Mouse (Mus musculus) myocyte (in vitro differentiated cells): ENCODE results near the gene Gm36079. TPM values are rescaled to one million over a fixed set of nuclear protein-coding genes. Genes with fewer than 3 reads are reported as not detected.
"Not testable (repeated sequence)": the region's sequence is repeated elsewhere in the genome, so short reads cannot be mapped to it uniquely, and the experiment has no call there.

Source experiments
- H3K27me3 ChIP-seq: one replicate; pipeline ENCODE4 v1.6.1; 2011; ENCODE audit not compliant: control insufficient read depth, insufficient read depth, insufficient read length
- H3K36me3 ChIP-seq: one replicate; pipeline ENCODE4 v1.6.1; 2011; ENCODE audit not compliant: control insufficient read depth, insufficient read depth
- H3K4me2 ChIP-seq: one replicate; pipeline ENCODE4 v1.6.1; 2011; ENCODE audit warnings: low read depth, control low read depth
- H3K4me3 ChIP-seq: one replicate; pipeline ENCODE4 v1.5.1; 2011; ENCODE audit warnings: mild to moderate bottlenecking, control low read depth, moderate library complexity
- H3K79me2 ChIP-seq: one replicate; pipeline ENCODE4 v1.6.1; 2011; ENCODE audit not compliant: control insufficient read depth, insufficient read depth
- H3ac ChIP-seq: one replicate; pipeline ENCODE4 v1.6.1; 2011; ENCODE audit not compliant: control insufficient read depth, insufficient read length
- polyA plus RNA-seq: library from polyadenylated mRNA; unstranded; fragments of >200 nt; fragmentation: generic; extraction: Trizol; gene quantifications from one replicate; pipeline ENCODE4 v1.2.1, GENCODE M21; 2012; ENCODE audit warnings: missing spikeins

The Gm36079 gene
- polyA plus RNA-seq, 1 experiment = not detected

DNA sequence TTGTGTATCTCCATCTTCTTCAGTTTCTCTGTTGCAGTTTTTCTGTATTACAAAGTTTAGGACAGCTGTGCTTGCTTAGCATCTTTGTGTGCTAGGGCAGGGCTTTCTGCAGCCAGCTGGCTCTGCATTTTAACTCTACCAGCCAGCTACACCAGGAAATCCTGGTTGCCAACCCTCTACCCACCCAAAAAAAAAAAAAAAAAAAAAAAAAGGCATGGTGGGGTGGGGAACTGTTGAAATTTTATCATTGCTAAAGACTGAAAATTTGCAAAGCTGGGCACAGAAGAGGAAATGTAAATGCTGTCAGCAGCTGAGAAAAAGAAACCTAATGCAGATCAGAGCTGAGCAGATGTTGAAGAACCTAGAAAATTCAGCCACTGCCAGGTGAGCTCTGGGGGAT lies 16.7 kb downstream of the Gm36079 start:
- not testable (repeated sequence) for H3K4me2 ChIP-seq, H3K36me3 ChIP-seq, H3K79me2 ChIP-seq, H3K4me3 ChIP-seq, H3K27me3 ChIP-seq, H3ac ChIP-seq

DNA sequence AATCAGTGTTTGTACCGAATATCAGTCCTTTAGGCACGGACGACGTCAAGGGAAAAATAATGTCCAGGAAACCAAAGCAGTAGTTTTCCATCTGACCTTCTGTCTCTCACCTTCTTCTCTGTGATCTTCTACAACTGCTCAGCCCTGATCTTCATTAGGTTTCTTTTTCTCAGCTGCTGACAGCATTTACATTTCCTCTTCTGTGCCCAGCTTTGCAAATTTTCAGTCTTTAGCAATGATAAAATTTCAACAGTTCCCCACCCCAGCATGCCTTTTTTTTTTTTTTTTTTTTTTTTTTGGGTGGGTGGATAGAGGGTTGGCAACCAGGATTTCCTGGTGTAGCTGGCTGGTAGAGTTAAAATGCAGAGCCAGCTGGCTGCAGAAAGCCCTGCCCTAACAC lies 27.6 kb downstream of the Gm36079 start:
- not testable (repeated sequence) for H3K36me3 ChIP-seq, H3ac ChIP-seq, H3K27me3 ChIP-seq, H3K79me2 ChIP-seq, H3K4me2 ChIP-seq, H3K4me3 ChIP-seq

DNA sequence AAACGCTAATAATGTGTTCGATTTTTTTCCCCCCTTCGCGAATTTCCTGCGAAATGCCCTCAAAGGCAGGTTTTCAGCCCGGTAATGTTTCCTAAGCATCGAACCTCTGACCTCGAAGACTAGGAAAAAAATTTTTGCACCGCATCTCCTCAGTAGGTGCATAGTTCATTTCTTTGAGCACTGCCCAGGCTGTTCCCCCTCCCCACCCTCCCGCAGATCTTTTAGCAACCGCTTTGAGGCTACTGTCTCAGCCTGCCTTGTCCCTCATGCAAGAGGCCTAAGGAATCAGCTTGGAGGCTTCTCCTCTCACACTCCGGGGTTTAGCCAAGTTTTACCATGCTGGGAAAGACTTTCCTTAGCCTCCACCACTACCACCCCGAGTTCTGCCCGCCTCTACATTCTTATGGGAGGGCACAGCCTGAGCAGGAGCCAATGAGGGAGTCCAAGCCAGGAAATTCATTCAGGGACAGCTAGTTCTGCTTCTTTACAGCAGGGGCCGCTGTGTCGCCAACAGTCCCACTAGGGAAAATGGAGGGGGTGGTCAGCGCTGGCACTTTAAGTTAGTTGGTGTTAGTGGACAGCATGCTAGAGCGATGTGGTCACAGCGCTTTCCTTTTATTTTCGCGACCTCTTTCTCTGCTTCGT lies 28.2 kb downstream of the Gm36079 start:
- not testable (repeated sequence) for H3K4me2 ChIP-seq, H3K4me3 ChIP-seq, H3ac ChIP-seq, H3K36me3 ChIP-seq, H3K79me2 ChIP-seq, H3K27me3 ChIP-seq

DNA sequence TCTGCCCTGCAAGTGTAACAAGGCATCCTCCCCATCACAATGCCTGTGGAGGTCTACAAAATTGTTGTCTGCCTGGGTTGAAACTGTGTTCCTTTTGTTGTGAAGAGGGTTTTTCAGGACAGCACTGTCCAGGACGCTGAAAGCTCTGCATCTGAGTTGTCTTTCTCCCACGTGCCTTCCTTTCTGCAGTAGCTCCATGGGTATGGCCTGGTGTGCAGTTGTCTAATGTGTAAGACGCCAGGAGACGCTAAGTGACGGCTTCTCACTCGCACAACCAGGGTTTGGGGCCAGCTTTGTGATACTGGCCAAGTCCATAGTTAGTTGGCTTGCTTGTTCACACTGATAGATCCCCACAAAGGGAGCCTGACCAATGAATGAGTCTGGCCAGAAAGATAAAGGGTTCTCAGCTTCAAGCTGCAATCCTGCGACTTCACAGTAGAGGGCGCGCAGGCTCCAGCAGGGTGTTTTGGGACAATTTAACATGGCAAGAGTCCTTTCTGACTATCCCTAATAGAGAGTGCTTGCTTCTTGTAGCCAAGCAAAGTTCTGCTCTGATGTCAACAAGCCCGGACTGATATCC lies 34.8 kb downstream of the Gm36079 start:
- not testable (repeated sequence) for H3K27me3 ChIP-seq, H3ac ChIP-seq, H3K4me2 ChIP-seq, H3K79me2 ChIP-seq, H3K4me3 ChIP-seq, H3K36me3 ChIP-seq

DNA sequence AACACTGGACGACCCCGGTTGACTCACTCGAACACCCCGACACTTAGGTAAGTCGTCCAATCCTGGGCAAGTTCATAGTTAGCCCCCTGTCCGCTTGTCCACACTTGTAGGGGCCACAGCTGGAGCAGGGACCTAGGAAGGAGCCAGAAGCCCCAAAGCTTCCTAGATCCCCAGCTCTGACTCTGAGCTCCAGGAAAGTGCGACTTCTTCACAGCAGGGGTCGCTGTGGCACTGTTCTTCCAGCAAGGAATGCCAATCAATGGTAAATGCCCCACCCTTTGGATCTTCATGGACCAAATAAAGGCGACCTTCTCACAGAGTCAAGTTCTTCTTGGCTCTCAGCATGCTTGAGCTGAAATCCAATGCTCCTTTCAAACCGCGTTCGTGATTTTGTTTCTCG lies 35.5 kb downstream of the Gm36079 start:
- H3K4me3 ChIP-seq, H3K36me3 ChIP-seq, H3K27me3 ChIP-seq, H3ac ChIP-seq, H3K79me2 ChIP-seq, H3K4me2 ChIP-seq: not testable (repeated sequence)

Other genes with a start within 250 kb of the Gm36079 start
- 9.1 TPM for gene Zfp131, start 236.1 kb downstream of the Gm36079 start, polyA plus RNA-seq
- not detected for gene AF067063, start 196.8 kb downstream of the Gm36079 start, polyA plus RNA-seq
- gene D13Ertd608e, start 191.0 kb downstream of the Gm36079 start, polyA plus RNA-seq = not detected
- not detected for gene Tcstv1, start 132.2 kb downstream of the Gm36079 start, polyA plus RNA-seq
- gene Gm21761, start 97.7 kb downstream of the Gm36079 start, polyA plus RNA-seq = not detected
- not detected for gene B020031M17Rik, start 76.2 kb downstream of the Gm36079 start, polyA plus RNA-seq
- gene Gm21188, start 25.2 kb upstream of the Gm36079 start, polyA plus RNA-seq = not detected
- gene Gm20767, start 113.2 kb upstream of the Gm36079 start, polyA plus RNA-seq = not detected
- not detected for gene Gm21818, start 145.4 kb upstream of the Gm36079 start, polyA plus RNA-seq
- not detected for gene Gm21762, start 188.9 kb upstream of the Gm36079 start, polyA plus RNA-seq
- gene Gm21731, start 212.1 kb upstream of the Gm36079 start, polyA plus RNA-seq = not detected
- not detected for gene AF067061, start 236.1 kb upstream of the Gm36079 start, polyA plus RNA-seq